Mouse (Mus musculus): ENCODE measurements around the gene Krtdap. TPM values are rescaled to one million over a fixed set of nuclear protein-coding genes. Genes with fewer than 3 reads are reported as not detected.
"Not testable (repeated sequence)": the region's sequence is repeated elsewhere in the genome, so short reads cannot be mapped to it uniquely, and the experiment has no call there.

The Krtdap gene
- polyA plus RNA-seq, 1 experiment from 2014 or later, result not detected

GRCm38 (mm10) chr7:30820131-30820530 lies 32.4 kb downstream of the Krtdap start:
- ATAC-seq (ENCODE audit: insufficient number of reproducible peaks, insufficient read depth, low FRiP score, low TSS enrichment, low read depth), result no peak
- Histone ChIP-seq H3K4me3 (replicated peaks) (no peak overlapping the region), H3K27ac (no peak overlapping the region), H3K36me3 (no peaks in the 10 kb centered on the region), H3K9me3 (no peaks in the 10 kb centered on the region), H3K4me1 (replicated peaks) (no peaks in the 10 kb centered on the region), H3K9ac (replicated peaks) (no peak overlapping the region), H3K27me3 (no peaks in the 10 kb centered on the region), H3K4me2 (no peak overlapping the region)
- 65% methylated on average over 6 of the region's 6 CpGs for WGBS

DNA sequence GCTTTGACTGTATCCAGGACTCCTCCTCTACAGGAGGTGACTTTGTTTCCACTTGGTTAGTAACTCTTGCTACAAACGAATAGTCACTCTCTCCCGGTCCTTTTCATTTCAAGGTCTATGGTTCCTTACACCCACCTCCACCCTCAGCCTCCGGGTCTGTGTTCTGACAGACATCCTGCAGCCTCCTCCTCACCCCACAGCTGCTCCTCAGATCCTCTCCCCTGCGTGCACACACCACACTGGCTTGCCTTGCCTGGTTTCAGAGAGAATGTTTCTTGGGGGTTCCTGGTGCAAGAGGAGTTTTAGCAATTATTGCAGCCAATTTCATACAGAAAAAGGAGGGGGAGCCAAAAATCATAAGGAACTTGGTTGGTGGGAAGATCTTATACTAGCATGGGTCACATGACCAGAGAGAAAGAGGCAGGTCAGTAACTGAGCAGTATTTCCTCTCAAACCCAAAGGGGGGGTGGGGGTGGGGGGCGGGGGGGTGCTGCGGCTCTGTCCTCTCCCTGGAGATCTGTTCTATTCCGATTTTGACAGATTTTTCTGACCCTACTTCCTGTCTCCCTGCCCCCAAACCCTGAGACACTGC lies 33.3 kb downstream of the Krtdap start:
- H3K27ac ChIP-seq, result no peak overlapping the region
- no peaks in the 10 kb centered on the region for H3K36me3 ChIP-seq
- H3K4me2 ChIP-seq, result no peak overlapping the region
- WGBS, result 73% methylated on average over 5 of the region's 7 CpGs
- H3K4me1 ChIP-seq (replicated peaks), result no peaks in the 10 kb centered on the region
- ATAC-seq (ENCODE audit: insufficient number of reproducible peaks, insufficient read depth, low FRiP score, low TSS enrichment, low read depth), result no peak
- H3K9ac ChIP-seq (replicated peaks), result no peak overlapping the region
- H3K4me3 ChIP-seq (replicated peaks), result no peak overlapping the region
- no peaks in the 10 kb centered on the region for H3K9me3 ChIP-seq
- H3K27me3 ChIP-seq, result no peaks in the 10 kb centered on the region

DNA sequence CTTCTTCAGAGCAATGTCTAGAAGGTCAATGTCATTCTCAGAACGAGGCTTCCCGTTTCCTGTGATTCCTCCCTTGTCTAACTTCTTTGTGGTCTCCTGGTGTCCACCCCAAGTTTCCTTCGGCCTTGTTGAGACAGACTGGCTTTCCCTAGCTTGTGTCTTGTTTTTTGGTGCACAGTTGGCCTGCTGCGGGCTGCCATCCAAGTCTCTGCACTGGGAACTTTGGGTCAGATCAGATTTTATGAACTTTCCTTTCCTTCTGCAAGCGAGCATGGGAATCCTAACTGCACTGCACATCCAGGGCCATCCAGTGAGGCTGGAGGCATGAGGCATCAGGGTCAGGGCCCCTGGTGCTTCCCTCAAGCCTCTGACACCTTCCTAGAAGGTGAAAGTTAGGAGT lies 33.8 kb downstream of the Krtdap start:
- no peak overlapping the region for H3K9ac ChIP-seq (replicated peaks)
- WGBS, result 76% methylated on average over 5 of the region's 5 CpGs
- ATAC-seq (ENCODE audit: insufficient number of reproducible peaks, insufficient read depth, low FRiP score, low TSS enrichment, low read depth), result no peak

DNA sequence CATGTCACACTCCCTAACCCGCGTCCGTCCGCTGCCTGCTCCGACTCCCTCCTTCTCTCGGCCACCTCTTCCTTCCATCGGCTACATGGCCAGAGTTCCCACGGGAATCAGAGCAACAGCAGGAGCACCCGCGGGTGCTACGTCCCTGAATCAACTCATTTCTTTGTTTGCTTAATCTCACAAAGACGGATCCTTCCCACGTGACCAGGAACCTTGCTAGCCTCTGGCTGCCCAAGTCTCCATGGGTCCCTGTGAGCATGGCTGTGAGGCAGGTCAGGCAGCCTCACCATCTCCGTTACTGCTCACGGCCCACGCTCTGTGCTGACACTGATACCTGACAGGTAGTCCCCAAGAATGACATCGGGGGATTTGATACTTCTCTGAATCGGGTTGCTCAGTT lies 36.0 kb downstream of the Krtdap start, which contains the start of gene Ffar2:
Gene Ffar2, minus strand, starts transcription at position 101 of the 400 bp plus-strand sequence.
- H3K9ac ChIP-seq (replicated peaks), result no peak within 1 kb of the TSS
- H3K9me3 ChIP-seq, result no peaks in the 10 kb centered on the region
- no peaks in the 10 kb centered on the region for H3K27me3 ChIP-seq
- H3K4me1 ChIP-seq (replicated peaks), result no peaks in the 10 kb centered on the region
- WGBS, result 91% methylated on average over 18 of the region's 18 CpGs
- H3K4me3 ChIP-seq (replicated peaks), result no peak within 1 kb of the TSS
- H3K4me2 ChIP-seq, result no peak within 1 kb of the TSS
- ATAC-seq (ENCODE audit: insufficient number of reproducible peaks, insufficient read depth, low FRiP score, low TSS enrichment, low read depth), result no peak
- no peak within 1 kb of the TSS for H3K27ac ChIP-seq
- H3K36me3 ChIP-seq, result no peaks in the 10 kb centered on the region

More for the DNA sequence above, 33.8 kb downstream of the Krtdap start:
- Histone ChIP-seq H3K36me3 (no peaks in the 10 kb centered on the region), H3K4me3 (replicated peaks) (no peak overlapping the region), H3K27ac (no peak overlapping the region), H3K27me3 (no peaks in the 10 kb centered on the region), H3K9me3 (no peaks in the 10 kb centered on the region), H3K4me1 (replicated peaks) (no peaks in the 10 kb centered on the region), H3K4me2 (no peak overlapping the region)

DNA sequence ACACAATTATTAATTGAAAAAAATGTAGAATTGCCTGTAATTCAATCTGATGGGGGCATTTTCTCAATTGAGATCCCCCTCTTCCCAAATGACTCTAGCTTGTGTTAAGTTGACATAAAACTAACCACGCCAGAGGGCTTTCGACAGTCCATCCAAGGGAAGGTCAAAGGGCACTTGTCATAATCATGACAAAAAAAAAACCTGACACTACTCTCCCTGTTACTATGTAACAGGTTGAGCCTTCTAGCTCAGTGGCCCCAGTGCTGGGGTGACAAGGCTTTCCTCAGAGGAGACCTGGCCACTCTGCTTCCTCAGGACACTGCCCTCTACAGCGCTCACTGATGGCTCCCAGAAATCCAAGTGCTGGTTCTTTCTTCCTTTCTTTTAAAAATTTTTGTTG lies 36.6 kb downstream of the Krtdap start:
- 93% methylated on average over 3 of the region's 3 CpGs for WGBS
- H3K36me3 ChIP-seq, result no peaks in the 10 kb centered on the region
- no peaks in the 10 kb centered on the region for H3K4me1 ChIP-seq (replicated peaks)
- no peaks in the 10 kb centered on the region for H3K27me3 ChIP-seq
- H3K9me3 ChIP-seq, result no peaks in the 10 kb centered on the region
- H3K27ac ChIP-seq, result no peak overlapping the region
- H3K4me3 ChIP-seq (replicated peaks), result no peak overlapping the region
- no peak overlapping the region for H3K4me2 ChIP-seq
- no peak overlapping the region for H3K9ac ChIP-seq (replicated peaks)
- no peak for ATAC-seq (ENCODE audit: insufficient number of reproducible peaks, insufficient read depth, low FRiP score, low TSS enrichment, low read depth)

DNA sequence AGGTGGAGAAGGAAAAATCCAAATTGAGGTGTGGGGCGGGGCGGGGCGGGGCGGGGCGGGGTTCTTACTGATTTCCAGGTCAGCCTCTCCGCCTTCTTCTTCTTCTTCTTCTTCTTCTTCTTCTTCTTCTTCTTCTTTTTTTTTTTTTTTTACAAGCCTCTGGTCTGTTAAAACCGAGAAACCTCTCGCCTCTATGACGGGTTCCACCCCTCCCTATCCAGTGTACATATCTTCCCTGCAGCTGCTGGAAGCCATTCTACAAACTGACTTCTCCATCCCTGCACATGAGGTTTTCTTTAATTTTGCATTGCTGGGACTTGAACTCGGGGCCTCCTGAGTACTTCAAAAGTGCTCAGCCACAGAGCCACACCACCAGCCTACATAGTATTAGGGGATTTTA lies 39.0 kb downstream of the Krtdap start:
- Histone ChIP-seq H3K27ac (no peak overlapping the region), H3K4me1 (replicated peaks) (no peaks in the 10 kb centered on the region), H3K4me3 (replicated peaks) (no peak overlapping the region), H3K9me3 (no peaks in the 10 kb centered on the region), H3K4me2 (no peak overlapping the region), H3K36me3 (no peaks in the 10 kb centered on the region), H3K27me3 (no peaks in the 10 kb centered on the region), H3K9ac (replicated peaks) (no peak overlapping the region)
- no peak for ATAC-seq (ENCODE audit: insufficient number of reproducible peaks, insufficient read depth, low FRiP score, low TSS enrichment, low read depth)
- WGBS, result 81% methylated on average over 10 of the region's 10 CpGs

DNA sequence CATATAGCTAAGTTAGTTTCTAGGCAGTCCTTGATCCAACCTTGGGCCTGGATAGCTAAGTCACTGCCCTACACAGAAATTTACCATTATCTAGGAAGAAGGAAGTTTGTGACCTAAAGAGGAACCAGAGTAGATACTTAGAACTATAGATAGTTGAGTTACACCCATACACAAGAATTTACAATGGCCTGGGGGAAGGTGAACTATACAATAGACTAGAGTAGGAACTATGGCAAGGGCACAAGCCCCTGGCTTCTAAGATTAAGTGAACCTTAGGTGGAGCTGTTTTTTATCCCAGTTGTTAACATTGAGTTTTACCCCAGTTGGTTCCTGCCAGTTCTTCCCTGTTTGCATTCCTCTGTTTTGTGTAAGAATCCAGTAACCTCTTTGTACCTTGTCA lies 41.2 kb downstream of the Krtdap start:
- not testable (repeated sequence) for H3K36me3 ChIP-seq; H3K4me2 ChIP-seq; H3K4me1 ChIP-seq (replicated peaks); ATAC-seq (ENCODE audit: insufficient number of reproducible peaks, insufficient read depth, low FRiP score, low TSS enrichment, low read depth); H3K4me3 ChIP-seq (replicated peaks); H3K9ac ChIP-seq (replicated peaks); H3K9me3 ChIP-seq; H3K27ac ChIP-seq; H3K27me3 ChIP-seq

GRCm38 (mm10) chr7:30829428-30829827 lies 41.7 kb downstream of the Krtdap start:
- H3K9ac ChIP-seq (replicated peaks), result no peak overlapping the region
- no peaks in the 10 kb centered on the region for H3K27me3 ChIP-seq
- no peaks in the 10 kb centered on the region for H3K36me3 ChIP-seq
- no peak for ATAC-seq (ENCODE audit: insufficient number of reproducible peaks, insufficient read depth, low FRiP score, low TSS enrichment, low read depth)
- no peaks in the 10 kb centered on the region for H3K4me1 ChIP-seq (replicated peaks)
- WGBS, result 66% methylated on average over 3 of the region's 3 CpGs
- H3K4me3 ChIP-seq (replicated peaks), result no peak overlapping the region
- H3K4me2 ChIP-seq, result no peak overlapping the region
- no peak overlapping the region for H3K27ac ChIP-seq
- H3K9me3 ChIP-seq, result no peaks in the 10 kb centered on the region

DNA sequence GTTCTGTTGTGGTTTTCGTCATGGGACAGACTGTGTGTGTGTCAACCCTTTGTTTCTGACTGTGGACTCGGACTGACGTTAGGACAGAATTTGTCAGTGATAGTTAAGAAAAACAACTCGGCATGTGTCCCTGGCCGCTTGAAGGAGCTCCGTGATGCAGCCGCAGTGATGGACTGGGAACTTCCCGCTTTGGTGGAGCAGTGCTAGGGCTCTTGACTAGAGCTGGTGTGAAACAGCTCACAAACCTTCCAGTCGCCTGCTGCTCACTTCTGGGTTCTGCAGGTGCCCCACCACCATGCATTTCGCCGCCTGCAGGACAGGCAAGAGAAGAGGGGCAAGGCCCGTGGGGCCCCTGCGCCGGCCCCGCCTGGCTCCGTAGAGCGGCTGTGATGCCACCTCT lies 44.6 kb downstream of the Krtdap start:
- ATAC-seq (ENCODE audit: insufficient number of reproducible peaks, insufficient read depth, low FRiP score, low TSS enrichment, low read depth), result no peak
- Histone ChIP-seq H3K4me1 (replicated peaks) (no peaks in the 10 kb centered on the region), H3K4me2 (no peak overlapping the region), H3K9ac (replicated peaks) (no peak overlapping the region), H3K36me3 (no peaks in the 10 kb centered on the region), H3K4me3 (replicated peaks) (no peak overlapping the region), H3K27me3 (no peaks in the 10 kb centered on the region), H3K9me3 (no peaks in the 10 kb centered on the region), H3K27ac (no peak overlapping the region)
- WGBS, result 75% methylated on average over 17 of the region's 17 CpGs

DNA sequence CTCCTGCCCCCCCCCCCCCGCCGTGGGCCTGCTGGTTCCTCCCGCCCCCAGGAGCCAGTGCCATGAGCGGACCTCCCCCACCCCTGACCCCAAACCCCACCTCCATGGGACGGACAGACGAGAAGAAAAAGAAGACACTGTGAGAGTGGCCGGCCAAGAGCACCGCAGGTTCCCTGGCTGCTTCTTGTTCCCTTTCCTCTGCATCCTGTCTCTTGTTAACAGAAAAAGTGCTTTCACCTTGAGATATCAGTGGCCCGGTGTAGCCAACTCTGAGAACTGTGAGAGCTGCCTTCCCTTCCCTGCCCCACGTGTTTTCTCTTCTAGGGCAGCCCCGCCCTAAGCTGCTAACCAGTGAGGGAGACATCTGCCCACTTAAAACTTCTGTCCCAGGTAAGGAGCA lies 45.0 kb downstream of the Krtdap start:
- ATAC-seq (ENCODE audit: insufficient number of reproducible peaks, insufficient read depth, low FRiP score, low TSS enrichment, low read depth); H3K27me3 ChIP-seq; H3K4me1 ChIP-seq (replicated peaks); H3K9ac ChIP-seq (replicated peaks); H3K9me3 ChIP-seq; H3K27ac ChIP-seq; H3K4me2 ChIP-seq; H3K4me3 ChIP-seq (replicated peaks); H3K36me3 ChIP-seq: not testable (repeated sequence)
- 51% methylated on average over 9 of the region's 11 CpGs for WGBS

- ATAC-seq (ENCODE audit: insufficient number of reproducible peaks, insufficient read depth, low FRiP score, low TSS enrichment, low read depth), result no peak
- H3K9me3 ChIP-seq, result no peaks in the 10 kb centered on the region
- H3K4me3 ChIP-seq (replicated peaks), result no peak overlapping the region
- no peaks in the 10 kb centered on the region for H3K27me3 ChIP-seq
- no peak overlapping the region for H3K4me2 ChIP-seq
- no peaks in the 10 kb centered on the region; the same call in 1 of the 2 replicates for H3K4me1 ChIP-seq (replicated peaks)
- H3K27ac ChIP-seq, result no peak overlapping the region
- no peaks in the 10 kb centered on the region for H3K36me3 ChIP-seq
- no peak overlapping the region for H3K9ac ChIP-seq (replicated peaks)
Observed at GRCm38 (mm10) chr7:30837277-30837676, 49.6 kb downstream of the Krtdap start.

DNA sequence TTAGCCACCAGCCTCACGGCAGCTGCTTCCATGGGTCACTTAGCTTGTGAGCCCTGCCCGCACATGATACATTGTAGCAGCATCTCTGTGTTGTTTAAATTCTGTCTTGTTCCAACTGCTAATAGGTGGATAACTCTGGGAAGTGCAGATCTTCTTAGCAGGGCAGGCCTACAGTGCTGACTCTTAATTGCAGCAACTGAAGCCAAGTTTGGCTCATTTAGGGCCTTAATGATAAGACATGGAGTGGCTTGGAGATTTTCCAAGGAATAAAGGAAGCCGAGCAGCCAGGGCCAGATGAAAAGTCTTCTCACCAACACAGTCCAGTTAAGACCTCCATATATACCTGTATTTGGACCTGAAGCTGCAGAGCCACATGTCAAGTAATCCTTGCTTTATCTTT lies 52.6 kb downstream of the Krtdap start:
- ATAC-seq (ENCODE audit: insufficient number of reproducible peaks, insufficient read depth, low FRiP score, low TSS enrichment, low read depth), result no peak
- H3K4me2 ChIP-seq, result no peak overlapping the region
- WGBS, result 90% methylated on average over 3 of the region's 3 CpGs
- H3K27ac ChIP-seq, result no peak overlapping the region
- no peak overlapping the region for H3K4me3 ChIP-seq (replicated peaks)
- peaks cover 17% of the 10 kb centered on the region for H3K4me1 ChIP-seq (replicated peaks)
- H3K27me3 ChIP-seq, result no peaks in the 10 kb centered on the region
- no peaks in the 10 kb centered on the region for H3K9me3 ChIP-seq
- no peaks in the 10 kb centered on the region for H3K36me3 ChIP-seq
- H3K9ac ChIP-seq (replicated peaks), result no peak overlapping the region
